Mouse (Mus musculus): Measurements from ENCODE around the gene Knstrn.

DNA sequence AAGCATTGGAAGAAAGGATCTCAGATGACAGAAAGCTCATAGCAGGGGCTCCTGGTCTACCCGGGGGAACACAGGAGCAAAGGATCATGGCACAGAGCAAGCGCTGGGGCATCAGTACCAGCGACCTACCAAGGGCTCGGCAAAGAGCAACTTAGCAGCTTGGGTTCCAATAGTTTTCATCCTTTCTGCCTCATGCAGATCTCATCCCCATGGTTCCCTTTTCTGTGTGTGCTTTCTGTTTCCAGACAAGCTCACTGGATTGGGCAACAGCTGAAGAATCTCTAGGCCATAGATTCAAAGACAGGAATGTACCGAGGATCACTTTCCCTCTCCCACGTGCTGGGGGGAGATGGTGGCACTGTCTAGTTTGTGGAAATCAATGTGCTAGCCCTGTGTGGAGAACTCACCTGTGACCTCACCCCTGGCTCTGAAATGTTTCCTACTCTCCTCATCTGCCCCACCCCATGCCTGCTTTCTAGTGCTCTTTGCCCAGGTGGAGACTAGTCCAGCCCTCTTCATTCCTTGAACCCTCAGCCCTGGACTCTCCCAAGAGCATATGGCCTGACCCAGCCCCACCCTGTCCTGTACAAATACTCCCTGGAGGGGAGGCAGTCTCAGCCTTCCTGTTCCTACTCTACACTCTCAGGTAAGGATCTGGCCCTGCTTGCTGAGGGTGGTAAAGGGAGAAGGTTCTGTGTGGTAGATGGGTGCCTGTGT, 41.5 kb upstream of the Knstrn start, which contains the start of gene Phgr1:
- TF ChIP-seq CTCF (IDR thresholded peaks at IDR 0.05; ENCODE audit: borderline replicate concordance, insufficient read depth, low read depth, low read length) = no peak
- TF ChIP-seq POLR2A (IDR thresholded peaks at IDR 0.05; ENCODE audit: borderline replicate concordance, insufficient read depth, low read length) = no peak
